Mouse (Mus musculus): Measurements from ENCODE around the gene Unc5b.
"Not testable (repeated sequence)": the region's sequence is repeated elsewhere in the genome, so short reads cannot be mapped to it uniquely, and the experiment has no call there.

Gene Unc5b

GRCm38 (mm10) chr10:60831379-60831778 is at the start of gene Unc5b:
Gene Unc5b, minus strand, starts transcription at chr10:60831581.
- DNase-seq (ENCODE audit: low spot score), result peak; percentile 91

DNA sequence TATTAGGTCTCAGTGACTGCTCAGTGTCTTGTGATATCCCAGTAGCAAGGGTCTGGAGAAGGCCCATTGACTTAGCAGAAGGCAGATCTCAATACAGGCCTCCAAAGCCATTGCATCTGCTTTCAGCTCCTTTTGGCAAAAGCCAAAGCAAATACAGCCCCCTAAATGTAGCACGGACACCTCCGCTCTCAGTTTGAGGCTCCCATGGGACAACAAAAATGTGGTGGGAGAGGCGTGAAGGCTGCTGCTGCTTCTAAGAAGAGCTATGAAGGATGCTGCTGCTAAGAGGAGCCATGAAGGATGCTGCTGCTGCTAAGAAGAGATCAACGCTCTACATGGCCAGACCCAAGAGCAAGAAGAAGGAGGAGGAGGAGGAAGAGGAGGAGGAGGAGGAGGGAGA is 48.4 kb upstream of the Unc5b start:
- no peak for DNase-seq (ENCODE audit: low spot score)

DNA sequence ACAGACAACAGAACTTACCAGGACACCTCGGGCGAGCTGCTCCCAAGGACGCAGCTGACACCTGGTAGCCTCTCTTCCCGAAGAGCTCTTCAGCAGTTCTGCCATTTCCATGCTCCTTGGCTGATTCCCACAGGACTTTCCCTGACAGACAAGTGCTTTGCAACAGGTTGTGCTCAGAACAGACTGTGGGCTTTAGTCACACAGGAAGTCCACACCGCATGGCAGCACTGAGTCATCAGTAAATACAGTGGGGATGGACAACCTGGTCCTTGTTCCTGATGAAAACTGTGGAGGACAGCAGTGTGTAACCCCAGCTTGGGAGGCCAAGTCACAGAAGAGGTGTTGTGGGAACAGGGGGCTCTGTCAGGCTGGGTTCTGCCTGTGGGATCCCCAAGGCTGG is 45.7 kb upstream of the Unc5b start:
- DNase-seq (ENCODE audit: low spot score), result no peak

GRCm38 (mm10) chr10:60875011-60875410 is 43.6 kb upstream of the Unc5b start:
- no peak for DNase-seq (ENCODE audit: low spot score)

GRCm38 (mm10) chr10:60863318-60863717 is 31.9 kb upstream of the Unc5b start:
- DNase-seq (ENCODE audit: low spot score), result no peak

GRCm38 (mm10) chr10:60862477-60863293 is 31.3 kb upstream of the Unc5b start:
- DNase-seq (ENCODE audit: low spot score), result no peak

- not testable (repeated sequence) for DNase-seq (ENCODE audit: low spot score)
These were observed 13.9 kb upstream of the Unc5b start for GRCm38 (mm10) chr10:60845271-60845670.

- DNase-seq (ENCODE audit: low spot score), result no peak
These were observed 7.4 kb upstream of the Unc5b start for GRCm38 (mm10) chr10:60838816-60839215.

GRCm38 (mm10) chr10:60834949-60835348 is 3.6 kb upstream of the Unc5b start:
- DNase-seq (ENCODE audit: low spot score), result no peak

DNA sequence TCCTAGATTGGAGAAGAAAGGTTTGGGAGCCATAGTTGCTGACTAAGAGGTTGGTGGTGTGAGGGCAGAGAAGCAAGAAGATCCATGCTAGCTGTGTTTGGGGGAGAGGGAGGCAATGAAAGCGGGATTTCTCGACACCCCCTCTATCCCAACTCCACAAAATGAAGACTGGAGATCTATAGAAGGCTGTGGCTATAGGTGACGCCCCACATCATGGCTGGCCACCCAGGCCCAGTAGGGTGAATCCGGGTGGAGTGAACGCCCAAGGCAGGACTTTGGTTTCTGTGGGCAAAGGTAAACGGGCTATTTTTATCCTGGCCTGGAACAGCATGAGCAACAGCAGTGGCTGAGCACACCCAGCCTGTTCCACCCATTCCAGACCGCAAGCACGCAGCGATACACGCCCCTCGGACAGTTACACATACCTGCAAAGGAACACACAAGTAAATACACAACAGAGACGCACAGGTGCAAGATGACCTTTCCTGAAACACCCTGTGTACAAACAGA is 1.3 kb upstream of the Unc5b start:
- DNase-seq (ENCODE audit: low spot score), result no peak

GRCm38 (mm10) chr10:60830556-60831350 is 628 bp downstream of the Unc5b start:
- no peak for DNase-seq (ENCODE audit: low spot score)

GRCm38 (mm10) chr10:60830000-60830399 is 1.4 kb downstream of the Unc5b start:
- no peak for DNase-seq (ENCODE audit: low spot score)

- no peak for DNase-seq (ENCODE audit: low spot score)
These were observed 2.3 kb downstream of the Unc5b start for GRCm38 (mm10) chr10:60829071-60829470.

DNA sequence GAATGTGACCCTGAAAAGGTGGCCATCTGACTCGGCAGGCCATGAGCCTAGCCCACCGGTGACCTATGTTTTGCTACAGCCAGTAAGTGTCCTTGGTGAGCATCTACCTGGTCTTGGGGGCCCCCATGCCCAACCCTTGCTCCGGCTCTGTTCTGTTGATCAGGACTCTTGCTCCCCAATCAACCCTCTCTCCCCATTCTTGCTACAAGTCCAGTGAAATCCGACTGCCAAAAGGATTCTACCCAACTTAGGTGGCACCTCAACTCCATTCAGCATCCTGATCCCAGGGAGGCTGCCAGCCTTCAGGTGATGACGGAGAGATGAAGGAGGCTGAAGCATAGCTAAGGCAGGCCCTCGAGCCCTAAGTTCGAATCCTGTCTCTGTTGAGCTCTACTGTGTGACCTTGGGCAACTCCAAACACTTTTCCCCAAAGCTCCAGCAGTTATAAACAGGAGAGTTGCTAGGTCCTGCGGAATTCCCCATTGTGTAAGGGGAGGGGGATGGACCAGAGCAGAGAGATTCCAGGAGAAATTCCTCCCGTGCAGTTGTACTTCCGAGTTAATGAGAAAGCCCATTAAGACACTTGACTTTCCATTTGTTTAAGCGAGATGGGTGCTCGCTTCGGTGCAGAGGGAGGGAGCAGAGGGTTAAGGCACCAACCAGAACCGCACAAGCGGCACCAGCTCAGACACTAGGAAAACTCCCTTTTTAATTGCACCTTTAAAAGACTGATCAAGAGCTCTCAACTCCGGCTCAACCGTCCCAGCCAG is 3.3 kb downstream of the Unc5b start:
- no peak for DNase-seq (ENCODE audit: low spot score)

GRCm38 (mm10) chr10:60827266-60827665 is 4.1 kb downstream of the Unc5b start:
- DNase-seq (ENCODE audit: low spot score), result no peak

DNA sequence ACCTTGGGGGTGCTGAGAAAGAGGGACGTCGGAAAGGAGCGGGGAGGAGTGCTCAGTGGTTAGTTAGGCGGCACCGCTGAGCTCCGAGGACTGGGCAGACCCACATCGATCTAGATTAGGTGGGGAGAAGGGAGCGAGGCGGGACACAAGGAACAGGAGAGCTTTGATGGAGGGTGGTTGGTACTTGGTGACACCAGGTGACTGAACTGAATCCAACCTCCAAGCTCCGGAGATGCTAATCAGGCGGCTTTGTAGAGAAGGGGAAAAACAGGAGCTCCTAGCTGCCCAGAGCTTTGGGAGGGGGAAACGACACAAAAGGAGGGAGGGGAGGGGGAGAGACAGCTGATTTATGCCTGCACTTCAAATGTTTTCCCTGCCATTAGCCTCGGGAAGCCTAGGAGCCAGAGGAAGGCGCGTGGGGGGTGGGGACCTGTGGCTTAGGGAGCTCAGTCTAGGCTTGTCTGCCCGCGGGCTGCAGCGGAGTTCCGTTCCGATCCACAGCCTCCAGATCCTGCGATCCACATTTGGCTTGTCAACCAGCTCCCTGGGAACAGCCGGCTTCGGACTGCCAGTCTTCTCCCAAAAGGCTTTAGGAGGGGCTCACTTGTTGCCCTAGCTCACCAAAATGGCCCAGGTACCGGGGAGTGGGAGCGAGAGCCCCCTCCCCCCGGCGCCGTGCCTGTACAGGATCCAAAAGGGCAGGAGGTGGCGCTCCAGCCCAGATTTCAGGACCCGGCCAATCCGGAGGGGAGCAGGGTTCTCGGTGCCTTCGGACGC is 4.7 kb downstream of the Unc5b start:
- DNase-seq (ENCODE audit: low spot score), result no peak

- DNase-seq (ENCODE audit: low spot score), result no peak
These were observed 5.4 kb downstream of the Unc5b start for GRCm38 (mm10) chr10:60825955-60826354.

- DNase-seq (ENCODE audit: low spot score), result no peak
These were observed 7.6 kb downstream of the Unc5b start for GRCm38 (mm10) chr10:60823744-60824143.

GRCm38 (mm10) chr10:60822641-60823425 is 8.5 kb downstream of the Unc5b start:
- no peak for DNase-seq (ENCODE audit: low spot score)

GRCm38 (mm10) chr10:60821736-60822358 is 9.5 kb downstream of the Unc5b start:
- DNase-seq (ENCODE audit: low spot score), result peak; percentile 23

All from ovary, adult 18-20 months (tissue).